Mouse (Mus musculus): ENCODE results near the gene Ankrd39. TPM values are rescaled to one million over a fixed set of nuclear protein-coding genes. Genes with fewer than 3 reads are reported as not detected.
A peak's percentile ranks its signal among the peaks of the same experiment; 100 is the strongest.

The Ankrd39 gene
- polyA plus RNA-seq, 1 experiment from 2014 or later, result 26.8 TPM

DNA sequence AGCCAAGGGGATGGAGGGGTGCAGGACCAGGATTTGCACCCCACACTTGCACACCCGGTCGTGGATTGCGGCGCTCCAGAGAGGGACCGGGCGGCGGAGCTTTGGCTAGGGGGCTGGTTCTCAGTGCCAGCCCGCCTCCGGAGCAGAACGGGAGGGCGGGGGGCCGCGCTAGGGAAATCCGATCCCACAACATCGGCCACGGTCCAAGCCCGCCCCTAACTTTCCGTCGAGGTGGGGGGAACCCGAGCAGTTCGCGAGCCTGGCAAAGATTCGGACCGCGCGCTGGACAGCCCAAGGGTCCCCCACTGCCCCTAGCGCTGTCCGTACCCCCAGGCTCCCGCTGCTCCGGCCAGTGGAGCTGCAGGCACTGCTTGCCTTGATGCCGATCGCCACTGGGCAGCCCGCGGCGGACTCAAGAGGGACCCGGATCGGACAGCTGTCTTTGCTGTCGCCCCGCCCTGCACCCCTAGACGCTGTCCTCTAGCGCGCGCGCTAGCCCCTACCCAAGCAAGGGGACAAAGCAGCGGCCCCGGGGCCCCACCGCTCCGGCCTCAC lies 10.3 kb upstream of the Ankrd39 start:
- Histone ChIP-seq H3K4me2 (ENCODE audit: low read depth, low read length) (peak overlapping the region; percentile 86), H3K9me3 (ENCODE audit: control insufficient read depth, low read length) (no peaks in the 10 kb centered on the region), H3K4me1 (ENCODE audit: control insufficient read depth, insufficient read depth, low read length) (peaks cover 34% of the 10 kb centered on the region), H3K4me3 (ENCODE audit: low read length) (peak overlapping the region; percentile 89), H3K27ac (ENCODE audit: low read length) (peak overlapping the region; percentile 98), H3K36me3 (ENCODE audit: control insufficient read depth, insufficient read depth, low read length) (peaks cover 15% of the 10 kb centered on the region), H3K27me3 (replicated peaks; ENCODE audit: control insufficient read depth, insufficient read depth, low read length) (no peaks in the 10 kb centered on the region), H3K9ac (ENCODE audit: low read depth, low read length) (peak overlapping the region; percentile 94)
- peak; percentile 76 for ATAC-seq
- WGBS, result under 1% methylated on average over 48 of the region's 48 CpGs

DNA sequence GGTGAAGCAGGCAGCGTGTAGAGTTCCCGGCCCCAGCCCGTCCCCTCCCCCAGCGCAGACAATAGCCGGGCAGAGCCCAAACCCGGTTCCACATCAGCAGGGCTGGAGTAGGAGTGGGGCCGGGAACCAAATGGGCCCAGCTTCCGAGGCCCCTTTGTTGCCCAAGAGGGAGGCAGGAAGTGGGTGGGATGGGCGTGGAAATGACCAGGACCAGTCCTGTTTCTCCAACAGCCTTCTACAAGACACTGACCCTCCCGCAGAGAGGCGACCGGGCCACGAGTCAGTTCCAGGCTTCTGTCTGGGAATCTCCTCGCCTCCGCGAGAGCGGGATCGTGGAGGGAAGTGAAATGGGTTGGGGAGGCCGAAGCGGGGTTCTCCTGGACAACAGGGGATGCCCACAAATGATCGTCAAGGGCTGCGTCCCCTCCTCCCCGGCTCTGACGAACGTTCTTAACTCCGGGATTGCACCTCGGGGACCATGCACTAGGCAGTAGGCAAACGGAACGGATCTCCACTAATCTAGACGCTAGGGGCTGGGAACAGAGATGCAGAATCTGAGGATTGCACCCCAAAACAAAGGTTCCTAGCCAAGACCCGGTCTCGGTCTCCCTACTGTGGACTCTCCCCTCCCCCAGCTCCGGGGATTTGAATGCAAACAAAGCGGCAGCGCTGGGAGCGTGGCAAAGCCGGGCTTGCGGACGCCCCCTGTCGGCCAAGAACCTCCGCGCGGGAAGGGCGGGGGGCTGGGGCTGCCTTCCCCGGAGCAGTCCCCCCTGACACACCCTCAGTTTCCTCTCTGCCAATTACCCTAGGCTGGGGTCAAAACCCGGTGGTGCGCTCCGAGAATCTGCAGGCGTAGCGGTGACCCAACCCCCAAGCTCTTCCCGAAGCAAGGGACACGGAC lies 9.6 kb upstream of the Ankrd39 start:
- ATAC-seq, result peak; percentile 75
- H3K36me3 ChIP-seq (ENCODE audit: control insufficient read depth, insufficient read depth, low read length), result peaks cover 21% of the 10 kb centered on the region
- H3K4me1 ChIP-seq (ENCODE audit: control insufficient read depth, insufficient read depth, low read length), result peaks cover 34% of the 10 kb centered on the region
- WGBS, result under 1% methylated on average over 52 of the region's 52 CpGs
- H3K27ac ChIP-seq (ENCODE audit: low read length), result peak overlapping the region; percentile 98
- peak overlapping the region; percentile 86 for H3K4me2 ChIP-seq (ENCODE audit: low read depth, low read length)
- H3K9me3 ChIP-seq (ENCODE audit: control insufficient read depth, low read length), result no peaks in the 10 kb centered on the region
- H3K27me3 ChIP-seq (replicated peaks; ENCODE audit: control insufficient read depth, insufficient read depth, low read length), result no peaks in the 10 kb centered on the region
- H3K9ac ChIP-seq (ENCODE audit: low read depth, low read length), result peak overlapping the region; percentile 94
- H3K4me3 ChIP-seq (ENCODE audit: low read length), result peak overlapping the region; percentile 89

DNA sequence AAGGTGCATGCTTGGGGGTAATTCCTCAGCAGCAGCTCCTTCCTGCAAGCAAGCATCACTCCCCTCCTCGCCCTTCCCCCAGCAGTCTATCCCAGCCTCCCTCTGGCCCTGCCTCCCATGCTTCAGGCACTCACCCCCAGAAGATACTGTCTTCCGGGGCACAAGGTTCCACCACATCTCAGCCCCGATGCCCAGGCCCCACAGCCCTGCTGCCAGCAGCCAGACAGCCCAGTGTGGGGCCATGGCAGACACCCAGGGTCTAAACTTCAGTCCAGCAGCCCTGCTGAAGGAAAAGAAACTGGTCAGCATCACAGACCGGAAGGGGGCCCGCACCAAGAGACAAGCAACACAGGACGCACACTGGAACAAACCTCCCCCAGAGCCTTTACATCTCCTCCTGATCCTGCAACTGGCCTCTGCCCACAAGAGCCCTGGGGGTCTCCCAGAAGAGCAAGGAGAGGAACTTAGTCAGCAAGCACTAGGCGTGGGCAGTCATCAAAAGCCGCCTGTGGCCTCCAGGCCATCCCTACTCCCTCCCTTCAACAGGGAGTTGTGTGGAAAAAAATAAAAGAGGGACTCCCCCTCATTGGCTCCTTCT lies 8.7 kb upstream of the Ankrd39 start:
- Histone ChIP-seq H3K27me3 (replicated peaks; ENCODE audit: control insufficient read depth, insufficient read depth, low read length) (no peaks in the 10 kb centered on the region), H3K9ac (ENCODE audit: low read depth, low read length) (peak overlapping the region; percentile 94), H3K9me3 (ENCODE audit: control insufficient read depth, low read length) (no peaks in the 10 kb centered on the region), H3K36me3 (ENCODE audit: control insufficient read depth, insufficient read depth, low read length) (peaks cover 22% of the 10 kb centered on the region), H3K4me2 (ENCODE audit: low read depth, low read length) (peak overlapping the region; percentile 86), H3K4me3 (ENCODE audit: low read length) (peak overlapping the region; percentile 89), H3K27ac (ENCODE audit: low read length) (peak overlapping the region; percentile 98), H3K4me1 (ENCODE audit: control insufficient read depth, insufficient read depth, low read length) (peaks cover 34% of the 10 kb centered on the region)
- ATAC-seq, result no peak
- 6% methylated on average over 8 of the region's 8 CpGs for WGBS

- Histone ChIP-seq H3K4me2 (ENCODE audit: low read depth, low read length) (peak overlapping the region; percentile 86; the same call in 1 of the 2 replicates), H3K27ac (ENCODE audit: low read length) (peak overlapping the region; percentile 42; the same call in 1 of the 2 replicates), H3K9ac (ENCODE audit: low read depth, low read length) (peak overlapping the region; percentile 94; the same call in 1 of the 2 replicates), H3K4me3 (ENCODE audit: low read length) (peak overlapping the region; percentile 89), H3K9me3 (ENCODE audit: control insufficient read depth, low read length) (no peaks in the 10 kb centered on the region), H3K27me3 (replicated peaks; ENCODE audit: control insufficient read depth, insufficient read depth, low read length) (no peaks in the 10 kb centered on the region), H3K36me3 (ENCODE audit: control insufficient read depth, insufficient read depth, low read length) (peaks cover 26% of the 10 kb centered on the region), H3K4me1 (ENCODE audit: control insufficient read depth, insufficient read depth, low read length) (peaks cover 34% of the 10 kb centered on the region)
- 69% methylated on average over 21 of the region's 21 CpGs for WGBS
- no peak for ATAC-seq
Measured at GRCm38 (mm10) chr1:36554633-36555399, 7.6 kb upstream of the Ankrd39 start.

DNA sequence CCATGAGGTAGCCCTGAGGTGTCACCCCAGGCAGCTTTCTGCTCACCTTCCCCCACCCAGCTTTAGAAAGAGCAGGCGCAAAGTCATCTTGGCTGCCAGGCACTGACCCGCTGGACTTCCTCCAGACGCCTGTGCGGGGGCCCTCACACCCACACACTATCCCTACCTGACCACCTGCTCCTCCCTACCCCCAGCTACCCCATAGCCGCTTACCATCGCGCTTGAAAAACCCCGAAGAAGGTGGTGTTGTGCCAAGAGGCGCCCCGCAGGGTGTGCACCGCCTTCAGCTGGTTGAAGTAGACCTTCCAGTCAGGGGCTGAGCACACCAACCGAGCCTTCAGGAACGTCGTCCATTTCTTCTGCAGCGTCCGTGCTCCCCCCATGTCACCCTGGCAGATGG lies 5.3 kb upstream of the Ankrd39 start:
- no peaks in the 10 kb centered on the region for H3K27me3 ChIP-seq (replicated peaks; ENCODE audit: control insufficient read depth, insufficient read depth, low read length)
- H3K9ac ChIP-seq (ENCODE audit: low read depth, low read length), result no peak overlapping the region
- no peak for ATAC-seq
- H3K4me2 ChIP-seq (ENCODE audit: low read depth, low read length), result no peak overlapping the region
- no peaks in the 10 kb centered on the region for H3K9me3 ChIP-seq (ENCODE audit: control insufficient read depth, low read length)
- H3K4me1 ChIP-seq (ENCODE audit: control insufficient read depth, insufficient read depth, low read length), result peaks cover 39% of the 10 kb centered on the region
- H3K27ac ChIP-seq (ENCODE audit: low read length), result no peak overlapping the region
- WGBS, result 82% methylated on average over 16 of the region's 16 CpGs
- H3K36me3 ChIP-seq (ENCODE audit: control insufficient read depth, insufficient read depth, low read length), result peaks cover 36% of the 10 kb centered on the region
- H3K4me3 ChIP-seq (ENCODE audit: low read length), result no peak overlapping the region

- H3K4me1 ChIP-seq (ENCODE audit: control insufficient read depth, insufficient read depth, low read length), result peaks cover 41% of the 10 kb centered on the region
- no peak for ATAC-seq
- H3K9me3 ChIP-seq (ENCODE audit: control insufficient read depth, low read length), result no peaks in the 10 kb centered on the region
- WGBS, result 88% methylated on average over 17 of the region's 17 CpGs
- peaks cover 36% of the 10 kb centered on the region for H3K36me3 ChIP-seq (ENCODE audit: control insufficient read depth, insufficient read depth, low read length)
- H3K9ac ChIP-seq (ENCODE audit: low read depth, low read length), result no peak overlapping the region
- H3K4me3 ChIP-seq (ENCODE audit: low read length), result no peak overlapping the region
- no peak overlapping the region for H3K4me2 ChIP-seq (ENCODE audit: low read depth, low read length)
- H3K27ac ChIP-seq (ENCODE audit: low read length), result no peak overlapping the region
- H3K27me3 ChIP-seq (replicated peaks; ENCODE audit: control insufficient read depth, insufficient read depth, low read length), result no peaks in the 10 kb centered on the region
Measured at GRCm38 (mm10) chr1:36551904-36552303, 4.7 kb upstream of the Ankrd39 start.

DNA sequence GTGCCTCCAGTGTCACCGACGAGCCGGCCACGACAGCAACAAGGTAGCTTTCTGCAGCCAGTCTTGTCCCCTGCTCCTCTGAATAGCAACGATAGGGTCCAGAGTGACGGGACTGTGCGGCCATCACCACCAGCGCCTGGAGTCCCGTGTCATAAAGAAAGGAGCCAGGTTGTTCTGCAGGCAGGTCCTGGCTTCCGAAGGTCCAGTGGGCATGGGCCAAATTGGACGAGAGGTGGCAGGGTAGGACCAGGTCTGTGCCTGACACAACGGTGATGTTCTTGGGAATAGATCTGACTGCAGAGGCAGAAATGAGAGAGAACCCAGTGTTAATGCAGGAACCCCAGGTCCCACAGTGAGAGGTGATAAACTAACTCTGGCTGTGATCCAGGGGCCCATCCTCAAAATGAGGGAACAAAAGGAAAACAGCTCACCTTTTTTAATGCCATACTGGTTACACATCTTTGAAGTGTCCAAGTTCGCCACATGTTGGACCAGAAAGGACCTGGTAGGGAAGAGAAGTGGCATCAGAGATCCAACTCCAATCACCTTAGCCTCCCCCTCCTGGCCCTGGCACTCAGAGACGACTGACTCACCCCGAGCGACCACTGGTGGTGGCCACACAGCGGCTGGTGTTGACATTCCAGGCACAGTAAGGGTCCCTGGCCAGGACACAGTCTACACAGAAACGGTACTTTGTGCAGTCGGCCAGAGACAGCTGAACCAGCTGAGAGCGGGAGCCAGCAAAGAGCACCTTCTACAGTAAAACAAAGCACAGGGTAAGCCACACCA lies 3.0 kb upstream of the Ankrd39 start:
- no peak overlapping the region for H3K9ac ChIP-seq (ENCODE audit: low read depth, low read length)
- no peak for ATAC-seq

DNA sequence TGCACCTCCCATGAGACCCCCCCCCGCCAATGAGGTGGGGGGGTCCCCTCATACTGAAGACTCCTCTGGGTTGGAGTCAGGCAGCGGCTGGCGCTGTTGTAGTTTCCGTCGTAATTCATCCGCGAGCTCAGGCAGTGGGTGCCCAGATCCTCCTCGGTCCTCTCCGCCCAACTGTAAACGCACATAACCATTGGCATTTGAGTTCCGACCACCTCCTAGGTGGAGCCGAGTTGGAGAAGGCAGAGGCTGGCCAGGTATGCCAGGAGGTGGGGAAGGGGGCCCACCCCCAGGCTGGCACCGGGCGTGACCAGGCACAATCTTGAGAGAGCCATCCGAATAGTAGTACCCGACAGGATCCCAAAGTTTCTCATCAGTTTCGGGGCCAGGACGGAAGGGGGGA lies 2.2 kb upstream of the Ankrd39 start:
- no peak for ATAC-seq
- H3K4me1 ChIP-seq (ENCODE audit: control insufficient read depth, insufficient read depth, low read length), result peaks cover 38% of the 10 kb centered on the region
- no peak overlapping the region for H3K4me3 ChIP-seq (ENCODE audit: low read length)
- no peak overlapping the region for H3K4me2 ChIP-seq (ENCODE audit: low read depth, low read length)
- no peak overlapping the region for H3K9ac ChIP-seq (ENCODE audit: low read depth, low read length)
- 73% methylated on average over 18 of the region's 18 CpGs for WGBS
- peaks cover 36% of the 10 kb centered on the region for H3K36me3 ChIP-seq (ENCODE audit: control insufficient read depth, insufficient read depth, low read length)
- H3K27ac ChIP-seq (ENCODE audit: low read length), result no peak overlapping the region
- no peaks in the 10 kb centered on the region for H3K9me3 ChIP-seq (ENCODE audit: control insufficient read depth, low read length)
- H3K27me3 ChIP-seq (replicated peaks; ENCODE audit: control insufficient read depth, insufficient read depth, low read length), result no peaks in the 10 kb centered on the region

More for the DNA sequence above, 3.0 kb upstream of the Ankrd39 start:
- Histone ChIP-seq H3K4me3 (ENCODE audit: low read length) (no peak overlapping the region), H3K36me3 (ENCODE audit: control insufficient read depth, insufficient read depth, low read length) (peaks cover 36% of the 10 kb centered on the region), H3K9me3 (ENCODE audit: control insufficient read depth, low read length) (no peaks in the 10 kb centered on the region), H3K4me1 (ENCODE audit: control insufficient read depth, insufficient read depth, low read length) (peaks cover 46% of the 10 kb centered on the region), H3K4me2 (ENCODE audit: low read depth, low read length) (no peak overlapping the region), H3K27me3 (replicated peaks; ENCODE audit: control insufficient read depth, insufficient read depth, low read length) (no peaks in the 10 kb centered on the region), H3K27ac (ENCODE audit: low read length) (no peak overlapping the region)
- whole genome bisulfite sequencing, result 75% methylated on average over 20 of the region's 20 CpGs

Data from intestine, embryonic 16.5 days (tissue).